ENCODE assay signal across 8 mouse cellular contexts in genomic region chr1:93751290-93751689, GRCm38 (mm10). TPM values are rescaled to one million over a fixed set of nuclear protein-coding genes. Genes with fewer than 3 reads are reported as not detected.
DNase-seq lines count a peak whose midpoint lies in the region; ATAC-seq and TF ChIP-seq lines count a peak whose summit lies in the region.

Atg4b (plus strand) TSS chr1:93751500.

- H3K9ac ChIP-seq in lung, embryonic 14.5 days: no peak within 1 kb of the TSS
- no peak within 1 kb of the TSS for H3K9ac ChIP-seq in midbrain, embryonic 13.5 days (replicated peaks)

- H3K4me3 ChIP-seq in lung, embryonic 14.5 days (ENCODE audit: low read depth, low read length): no peak within 1 kb of the TSS
- H3K4me3 ChIP-seq in midbrain, embryonic 13.5 days (replicated peaks): no peak within 1 kb of the TSS

- no peak within 1 kb of the TSS for H3K4me2 ChIP-seq in lung, embryonic 14.5 days
- H3K4me2 ChIP-seq in midbrain, embryonic 13.5 days (replicated peaks): no peak within 1 kb of the TSS

- no peaks in the 10 kb centered on the region for H3K9me3 ChIP-seq in lung, embryonic 14.5 days (ENCODE audit: low read depth, low read length)
- no peaks in the 10 kb centered on the region for H3K9me3 ChIP-seq in midbrain, embryonic 13.5 days

- H3K27ac ChIP-seq in lung, embryonic 14.5 days (ENCODE audit: low read depth): no peak within 1 kb of the TSS
- H3K27ac ChIP-seq in midbrain, embryonic 13.5 days: no peak within 1 kb of the TSS

- no peak for TF ChIP-seq CTCF in lung, embryonic 14.5 days (IDR thresholded peaks at IDR 0.05; ENCODE audit: low read depth)
- TF ChIP-seq CTCF in brain, embryonic 14.5 days (IDR thresholded peaks at IDR 0.05; ENCODE audit: borderline replicate concordance, extremely low read depth, insufficient read depth, insufficient read length): no peak

- no peak for TF ChIP-seq POLR2A in brain, embryonic 14.5 days (IDR thresholded peaks at IDR 0.05; ENCODE audit: borderline replicate concordance, extremely low read depth, insufficient read depth, insufficient read length, poor library complexity, severe bottlenecking)

- ATAC-seq in lung, embryonic 14.5 days (ENCODE audit: insufficient read depth): no peak
- no peak for ATAC-seq in granulocyte monocyte progenitor cell, adult 5-6 weeks (replicated peaks; ENCODE audit: poor library complexity, severe bottlenecking)
- no peak for ATAC-seq in midbrain, embryonic 13.5 days

- H3K4me1 ChIP-seq in lung, embryonic 14.5 days (ENCODE audit: insufficient read depth): 0 out of 2 replicates have a peak, but pooled peaks cover 3% of the 10 kb centered on the region
- H3K4me1 ChIP-seq in midbrain, embryonic 13.5 days (replicated peaks): peaks cover 25% of the 10 kb centered on the region

- no peak for DNase-seq in lung, embryonic 14.5 days
- DNase-seq in lung, postnatal 10 days: no peak
- DNase-seq in brain, embryonic 14.5 days (ENCODE audit: low read depth): no peak
- DNase-seq in layer of hippocampus, postnatal 10 days (ENCODE audit: low spot score in 2 of 2): no peak
- DNase-seq in cerebellum, postnatal 25 days: no peak
- DNase-seq in right cerebral cortex, postnatal 25 days: no peak

- peaks cover 22% of the 10 kb centered on the region for H3K36me3 ChIP-seq in lung, embryonic 14.5 days (ENCODE audit: insufficient read depth)
- H3K36me3 ChIP-seq in midbrain, embryonic 13.5 days: peaks cover 25% of the 10 kb centered on the region

- WGBS in lung, embryonic 14.5 days: 85% methylated on average over 6 of the region's 6 CpGs
- 85% methylated on average over 6 of the region's 6 CpGs for whole genome bisulfite sequencing in midbrain, embryonic 13.5 days

- H3K27me3 ChIP-seq in lung, embryonic 14.5 days (ENCODE audit: insufficient read depth, low read length): no peaks in the 10 kb centered on the region
- H3K27me3 ChIP-seq in midbrain, embryonic 13.5 days: no peaks in the 10 kb centered on the region

RNA-seq across cellular contexts. Expression of gene Atg4b, which starts in this region (rescaled TPM):
- 92.2 and 94.0 TPM in 2 replicates for polyA plus RNA-seq in lung, embryonic 14.5 days (2014; fragmentation: Nextera tagmentation; extraction: Ambion mirVana)
- polyA plus RNA-seq in brain, embryonic 14.5 days (2012; rRNA removed): 70.7 and 78.1 TPM in 2 replicates
- total RNA-seq in granulocyte monocyte progenitor cell, adult 5-6 weeks (2014; fragmentation: Nextera tagmentation): 29.7 and 61.9 TPM in 2 replicates
- total RNA-seq in granulocyte monocyte progenitor cell, adult 5-6 weeks (2017): 46.8 and 87.7 TPM in 2 replicates
- 10 to 100 TPM; 67.2 to 69.7 TPM for total RNA-seq in layer of hippocampus, postnatal 10 days (2021)
- polyA plus RNA-seq in midbrain, embryonic 13.5 days (2015; fragmentation: Nextera tagmentation; extraction: Ambion mirVana): 107 and 109 TPM in 2 replicates
